Mouse (Mus musculus): ENCODE measurements at regions not wholly inside any gene's neighbourhood (a gene's known extent, or its start where the extent isn't known, plus 50 kb on each side); places are given as distances from the start of the nearest gene placed in this dataset.
"Not testable (repeated sequence)": the region's sequence is repeated elsewhere in the genome, so short reads cannot be mapped to it uniquely, and the experiment has no call there.

DNA sequence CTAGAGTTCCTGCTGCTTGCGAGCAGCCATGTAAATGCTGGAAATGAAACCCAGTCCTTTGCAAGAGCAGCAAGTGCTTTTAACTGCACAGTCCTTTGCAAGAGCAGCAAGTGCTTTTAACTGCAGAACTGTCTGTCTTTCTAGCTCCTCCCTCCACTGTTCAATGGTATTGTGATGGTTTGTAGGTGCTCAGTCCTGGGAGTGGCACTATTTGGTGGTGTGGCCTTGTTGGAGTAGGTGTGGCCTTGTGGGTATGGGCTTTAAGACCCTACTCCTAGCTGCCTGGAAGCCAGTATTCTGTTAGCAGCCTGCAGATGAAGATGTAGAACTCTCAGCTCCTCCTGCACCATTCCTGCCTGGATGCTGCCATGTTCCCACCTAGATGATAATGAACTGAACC lies 67.8 kb upstream of the Rpl34 start:
- not testable (repeated sequence) for H3K36me3 ChIP-seq (ENCODE audit: control insufficient read depth, insufficient read depth, low read length); H3K4me3 ChIP-seq (ENCODE audit: low read depth, low read length); H3K27ac ChIP-seq (ENCODE audit: low read length); H3K4me2 ChIP-seq (ENCODE audit: low read length); H3K4me1 ChIP-seq (ENCODE audit: control insufficient read depth, insufficient read depth, low read length); H3K9me3 ChIP-seq (replicated peaks; ENCODE audit: control insufficient read depth, low read length, poor library complexity, severe bottlenecking); H3K9ac ChIP-seq (ENCODE audit: low read depth, low read length); ATAC-seq; H3K27me3 ChIP-seq (ENCODE audit: control insufficient read depth, insufficient read depth, low read depth, low read length)
- 91% methylated on average over 1 of the region's 1 CpGs for WGBS

DNA sequence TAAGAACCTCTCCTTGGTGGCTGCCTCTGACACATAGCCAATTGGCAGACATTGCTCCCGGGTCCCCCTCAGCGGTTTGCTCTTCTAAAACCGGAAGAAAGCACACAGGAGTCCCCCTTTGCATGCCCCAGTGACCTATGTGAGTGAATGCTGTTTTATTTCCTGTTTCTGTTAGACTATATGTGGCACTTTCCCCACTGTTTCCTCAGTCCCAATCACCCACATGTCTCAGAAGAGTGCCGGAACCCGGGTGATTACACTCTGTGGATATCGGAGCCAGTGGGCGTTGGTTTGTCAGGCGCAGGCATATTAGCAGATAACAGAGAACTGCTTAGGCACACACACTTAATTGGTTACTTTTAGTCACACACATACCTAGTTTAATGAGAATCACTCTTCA lies 66.3 kb upstream of the Rpl34 start:
- Histone ChIP-seq H3K9me3 (replicated peaks; ENCODE audit: control insufficient read depth, low read length, poor library complexity, severe bottlenecking) (no peaks in the 10 kb centered on the region), H3K36me3 (ENCODE audit: control insufficient read depth, insufficient read depth, low read length) (no peaks in the 10 kb centered on the region), H3K4me3 (ENCODE audit: low read depth, low read length) (no peak overlapping the region), H3K9ac (ENCODE audit: low read depth, low read length) (no peak overlapping the region), H3K4me1 (ENCODE audit: control insufficient read depth, insufficient read depth, low read length) (no peaks in the 10 kb centered on the region), H3K27ac (ENCODE audit: low read length) (no peak overlapping the region), H3K4me2 (ENCODE audit: low read length) (no peak overlapping the region), H3K27me3 (ENCODE audit: control insufficient read depth, insufficient read depth, low read depth, low read length) (no peaks in the 10 kb centered on the region)
- ATAC-seq: no peak
- WGBS: 86% methylated on average over 8 of the region's 8 CpGs

DNA sequence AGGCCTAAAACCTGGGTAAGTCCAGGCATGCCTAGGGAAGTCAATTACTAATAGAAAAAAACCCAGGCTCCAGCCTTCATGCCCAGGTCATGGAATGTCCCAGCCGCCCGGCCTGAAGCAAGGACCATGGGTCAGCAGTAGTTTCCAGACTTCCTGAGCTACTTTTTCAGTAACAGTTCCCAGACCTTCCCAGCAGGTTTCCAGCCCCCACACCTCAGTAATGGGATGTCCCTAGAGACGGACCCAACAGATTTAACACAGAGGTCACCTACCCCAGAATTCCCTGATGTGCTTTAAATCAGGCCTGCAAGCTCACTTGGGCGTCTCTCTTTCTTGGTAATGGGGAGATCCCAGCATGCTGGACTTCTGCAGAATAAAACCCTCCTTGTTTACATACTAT lies 65.2 kb upstream of the Rpl34 start:
- WGBS: 83% methylated on average over 4 of the region's 4 CpGs
- H3K9ac ChIP-seq (ENCODE audit: low read depth, low read length): no peak overlapping the region
- H3K4me2 ChIP-seq (ENCODE audit: low read length): no peak overlapping the region
- no peak overlapping the region for H3K4me3 ChIP-seq (ENCODE audit: low read depth, low read length)
- no peaks in the 10 kb centered on the region for H3K36me3 ChIP-seq (ENCODE audit: control insufficient read depth, insufficient read depth, low read length)
- no peaks in the 10 kb centered on the region for H3K27me3 ChIP-seq (ENCODE audit: control insufficient read depth, insufficient read depth, low read depth, low read length)
- no peak for ATAC-seq
- no peaks in the 10 kb centered on the region for H3K4me1 ChIP-seq (ENCODE audit: control insufficient read depth, insufficient read depth, low read length)
- H3K27ac ChIP-seq (ENCODE audit: low read length): no peak overlapping the region
- H3K9me3 ChIP-seq (replicated peaks; ENCODE audit: control insufficient read depth, low read length, poor library complexity, severe bottlenecking): no peaks in the 10 kb centered on the region

DNA sequence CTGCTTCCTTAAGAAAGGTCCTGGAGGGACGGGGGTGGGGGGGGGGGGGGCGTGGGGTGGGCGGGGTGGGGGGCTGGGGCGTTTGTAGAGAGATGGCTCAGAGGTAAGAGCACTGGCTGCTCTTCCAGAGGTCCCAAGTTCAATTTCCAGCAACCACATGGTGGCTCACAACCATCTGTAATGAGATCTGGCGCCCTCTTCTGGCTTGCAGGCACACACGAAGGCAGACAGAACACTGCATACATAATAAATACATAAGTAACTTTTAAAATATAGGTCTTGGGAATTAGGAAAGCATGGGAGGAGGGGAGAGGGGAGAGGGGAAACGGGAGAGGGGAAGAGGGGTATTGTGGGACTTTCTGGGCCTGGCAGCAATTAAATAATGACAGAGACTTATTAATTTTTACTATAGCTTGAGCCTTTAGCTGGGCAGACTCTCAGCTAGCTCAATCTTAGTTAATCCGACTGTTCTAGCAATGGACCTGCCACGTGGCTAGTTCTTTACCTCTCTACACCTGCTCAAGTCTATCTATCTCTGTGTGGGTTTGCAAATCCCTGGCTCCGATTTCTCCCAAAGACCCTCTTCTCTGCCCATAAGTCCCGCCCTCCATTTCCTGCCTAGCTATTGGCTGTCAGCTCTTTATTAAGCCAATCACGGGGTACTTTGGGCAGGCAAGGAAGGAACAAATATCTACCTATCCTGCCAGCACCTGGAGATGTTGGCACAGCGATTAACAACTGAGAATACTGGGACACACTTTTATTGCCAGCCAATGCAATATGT lies 64.1 kb upstream of the Rpl34 start:
- Histone ChIP-seq H3K4me3 (ENCODE audit: low read depth, low read length) (no peak overlapping the region), H3K4me1 (ENCODE audit: control insufficient read depth, insufficient read depth, low read length) (no peaks in the 10 kb centered on the region), H3K27ac (ENCODE audit: low read length) (no peak overlapping the region), H3K9ac (ENCODE audit: low read depth, low read length) (no peak overlapping the region), H3K4me2 (ENCODE audit: low read length) (no peak overlapping the region), H3K27me3 (ENCODE audit: control insufficient read depth, insufficient read depth, low read depth, low read length) (no peaks in the 10 kb centered on the region), H3K9me3 (replicated peaks; ENCODE audit: control insufficient read depth, low read length, poor library complexity, severe bottlenecking) (no peaks in the 10 kb centered on the region), H3K36me3 (ENCODE audit: control insufficient read depth, insufficient read depth, low read length) (no peaks in the 10 kb centered on the region)
- WGBS: 37% methylated on average over 12 of the region's 13 CpGs
- no peak for ATAC-seq

DNA sequence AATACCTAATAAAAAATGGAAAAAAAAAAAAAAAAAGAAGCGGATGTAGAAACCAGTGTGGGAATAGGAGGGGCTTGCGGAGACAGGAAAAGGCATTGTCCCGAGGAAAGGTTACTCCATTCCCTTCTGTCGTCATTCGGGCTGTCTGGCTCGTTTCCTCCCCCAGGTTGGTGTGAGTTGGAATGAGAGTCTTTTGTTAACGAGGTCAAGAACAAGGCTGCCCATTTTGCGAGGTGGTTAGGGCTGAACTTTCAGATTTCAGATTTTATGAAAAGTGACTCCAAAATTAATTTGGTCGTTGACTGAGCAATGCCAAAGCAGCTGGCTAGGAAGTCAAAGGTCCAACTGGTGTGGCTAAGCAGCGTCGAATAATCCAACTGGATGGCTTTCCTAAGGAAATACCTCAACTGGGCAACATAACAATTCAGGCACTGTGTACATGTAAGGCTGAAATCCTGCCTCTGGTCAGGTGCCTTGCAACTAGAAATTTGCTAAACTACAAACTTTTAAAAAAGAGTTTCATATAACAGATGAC lies 50.6 kb upstream of the Rpl34 start:
- H3K27ac ChIP-seq (ENCODE audit: low read length): no peak overlapping the region
- no peak overlapping the region for H3K4me3 ChIP-seq (ENCODE audit: low read depth, low read length)
- H3K9ac ChIP-seq (ENCODE audit: low read depth, low read length): no peak overlapping the region
- no peak for ATAC-seq
- WGBS: 86% methylated on average over 11 of the region's 11 CpGs
- H3K9me3 ChIP-seq (replicated peaks; ENCODE audit: control insufficient read depth, low read length, poor library complexity, severe bottlenecking): no peaks in the 10 kb centered on the region
- no peaks in the 10 kb centered on the region for H3K27me3 ChIP-seq (ENCODE audit: control insufficient read depth, insufficient read depth, low read depth, low read length)
- H3K36me3 ChIP-seq (ENCODE audit: control insufficient read depth, insufficient read depth, low read length): no peaks in the 10 kb centered on the region
- no peaks in the 10 kb centered on the region for H3K4me1 ChIP-seq (ENCODE audit: control insufficient read depth, insufficient read depth, low read length)
- no peak overlapping the region for H3K4me2 ChIP-seq (ENCODE audit: low read length)

All from midbrain, embryonic 16.5 days (tissue).